Mouse (Mus musculus): Measurements from ENCODE around the gene 6030458C11Rik. TPM values are rescaled to one million over a fixed set of nuclear protein-coding genes. Genes with fewer than 3 reads are reported as not detected.
A peak's percentile ranks its signal among the peaks of the same experiment; 100 is the strongest.

6030458C11Rik gene
- 10 to 100 TPM; 26.0 to 27.8 TPM for total RNA-seq (2021)
- long read RNA-seq, transcript 6030458C11Rik-201 (9 exons, 3,966 nt): major isoform, 38 of 46 reads
- long read RNA-seq, partial matches to known transcripts: 3 of 46 reads
- long read RNA-seq, other reads (novel, unspliced or antisense): 4 of 46 reads

- peak; percentile 97 to 99 for DNase-seq (ENCODE audit: low spot score in 2 of 2)
Observed at GRCm38 (mm10) chr15:12824197-12824952, at the start of gene 6030458C11Rik, which contains the start of gene Drosha. Gene 6030458C11Rik (minus strand): TSS chr15:12824649. Gene Drosha (plus strand): TSS chr15:12824815.

- no peak for DNase-seq (ENCODE audit: low spot score in 2 of 2)
Observed at GRCm38 (mm10) chr15:12867269-12867668, 42.8 kb upstream of the 6030458C11Rik start.

GRCm38 (mm10) chr15:12865595-12866314 lies 41.3 kb upstream of the 6030458C11Rik start:
- DNase-seq (ENCODE audit: low spot score in 2 of 2): no peak

- DNase-seq (ENCODE audit: low spot score in 2 of 2): no peak
Observed at GRCm38 (mm10) chr15:12863669-12864068, 39.2 kb upstream of the 6030458C11Rik start.

GRCm38 (mm10) chr15:12862061-12862460 lies 37.6 kb upstream of the 6030458C11Rik start:
- DNase-seq (ENCODE audit: low spot score in 2 of 2): no peak

GRCm38 (mm10) chr15:12858645-12859044 lies 34.2 kb upstream of the 6030458C11Rik start:
- DNase-seq (ENCODE audit: low spot score in 2 of 2): no peak

- no peak for DNase-seq (ENCODE audit: low spot score in 2 of 2)
Observed at GRCm38 (mm10) chr15:12857840-12858516, 33.5 kb upstream of the 6030458C11Rik start.

- no peak for DNase-seq (ENCODE audit: low spot score in 2 of 2)
Observed at GRCm38 (mm10) chr15:12856780-12857179, 32.3 kb upstream of the 6030458C11Rik start.

GRCm38 (mm10) chr15:12853471-12853870 lies 29.0 kb upstream of the 6030458C11Rik start:
- DNase-seq (ENCODE audit: low spot score in 2 of 2): no peak

GRCm38 (mm10) chr15:12849373-12849772 lies 24.9 kb upstream of the 6030458C11Rik start:
- no peak for DNase-seq (ENCODE audit: low spot score in 2 of 2)

GRCm38 (mm10) chr15:12848196-12848975 lies 23.9 kb upstream of the 6030458C11Rik start:
- no peak for DNase-seq (ENCODE audit: low spot score in 2 of 2)

- no peak for DNase-seq (ENCODE audit: low spot score in 2 of 2)
Observed at GRCm38 (mm10) chr15:12842833-12843232, 18.4 kb upstream of the 6030458C11Rik start.

- no peak for DNase-seq (ENCODE audit: low spot score in 2 of 2)
Observed at GRCm38 (mm10) chr15:12840737-12841136, 16.3 kb upstream of the 6030458C11Rik start.

- DNase-seq (ENCODE audit: low spot score in 2 of 2): no peak
Observed at GRCm38 (mm10) chr15:12834231-12834630, 9.8 kb upstream of the 6030458C11Rik start.

- no peak for DNase-seq (ENCODE audit: low spot score in 2 of 2)
Observed at GRCm38 (mm10) chr15:12833385-12833784, 8.9 kb upstream of the 6030458C11Rik start.

GRCm38 (mm10) chr15:12832599-12832998 lies 8.2 kb upstream of the 6030458C11Rik start:
- DNase-seq (ENCODE audit: low spot score in 2 of 2): no peak

- DNase-seq (ENCODE audit: low spot score in 2 of 2): no peak
Observed at GRCm38 (mm10) chr15:12829878-12830277, 5.4 kb upstream of the 6030458C11Rik start.

- DNase-seq (ENCODE audit: low spot score in 2 of 2): no peak
Observed at GRCm38 (mm10) chr15:12825408-12825807, 959 bp upstream of the 6030458C11Rik start.

GRCm38 (mm10) chr15:12824965-12825364 lies 516 bp upstream of the 6030458C11Rik start:
- DNase-seq (ENCODE audit: low spot score in 2 of 2): no peak

GRCm38 (mm10) chr15:12823455-12824119 lies 862 bp downstream of the 6030458C11Rik start:
- DNase-seq (ENCODE audit: low spot score in 2 of 2): no peak
